Mouse (Mus musculus) embryonic facial prominence, embryonic 13.5 days (tissue): ENCODE results near the gene Sap18b. TPM values are rescaled to one million over a fixed set of nuclear protein-coding genes. Genes with fewer than 3 reads are reported as not detected.
"Not testable (repeated sequence)": the region's sequence is repeated elsewhere in the genome, so short reads cannot be mapped to it uniquely, and the experiment has no call there.

Experiments used
- ATAC-seq: fragments of 200-750 bp; cut with Nextera tagmentation; 2 replicates; pipeline ENCODE4 v1.8.0; 2017; ENCODE audit warnings: low read depth; ENCODE audit not compliant: insufficient number of reproducible peaks, insufficient read depth, low FRiP score, low TSS enrichment
- H3K27ac ChIP-seq: fragments of 300-500 bp; sonication (generic); 2 replicates; pipeline ENCODE4 v1.5.1; 2015; ENCODE audit warnings: moderate library complexity, mild to moderate bottlenecking, inconsistent platforms
- H3K27me3 ChIP-seq: fragments of 300-500 bp; sonication (generic); 2 replicates; pipeline ENCODE4 v1.6.1; 2015; ENCODE audit warnings: mild to moderate bottlenecking, inconsistent platforms
- H3K36me3 ChIP-seq: fragments of 300-500 bp; sonication (generic); 2 replicates; pipeline ENCODE4 v1.6.1; 2015; ENCODE audit warnings: mild to moderate bottlenecking, inconsistent platforms
- H3K4me1 ChIP-seq: fragments of 300-500 bp; sonication (generic); 2 replicates; pipeline ENCODE4 v1.6.1; 2015; ENCODE audit warnings: inconsistent platforms
- H3K4me2 ChIP-seq: fragments of 300-500 bp; sonication (generic); 2 replicates; pipeline ENCODE4 v1.6.1; 2015; ENCODE audit warnings: moderate library complexity, mild to moderate bottlenecking, inconsistent platforms
- H3K4me3 ChIP-seq: fragments of 300-500 bp; sonication (generic); 2 replicates; pipeline ENCODE4 v1.5.1; 2015; ENCODE audit warnings: mild to moderate bottlenecking, inconsistent platforms
- H3K9ac ChIP-seq: fragments of 300-500 bp; sonication (generic); 2 replicates; pipeline ENCODE4 v1.6.1; 2015; ENCODE audit warnings: mild to moderate bottlenecking, inconsistent platforms
- H3K9me3 ChIP-seq: fragments of 300-500 bp; sonication (generic); 2 replicates; pipeline ENCODE4 v1.6.1; 2016; ENCODE audit warnings: inconsistent platforms
- WGBS: fragments of 180-500 bp; shearing (Covaris S2); methylation state at CpG from one replicate; pipeline ENCODE4 v1.1.7; 2015; ENCODE audit warnings: mixed read lengths; 5-methylcytosine and 5-hydroxymethylcytosine counted together
- polyA plus RNA-seq: library from polyadenylated mRNA; unstranded; fragments of >200 nt; fragmentation: Nextera tagmentation; extraction: Ambion mirVana; gene quantifications from 2 replicates; pipeline ENCODE4 v1.2.1, GENCODE M21; 2015

Sap18b gene
- polyA plus RNA-seq, 1 experiment from 2014 or later: 351 TPM

DNA sequence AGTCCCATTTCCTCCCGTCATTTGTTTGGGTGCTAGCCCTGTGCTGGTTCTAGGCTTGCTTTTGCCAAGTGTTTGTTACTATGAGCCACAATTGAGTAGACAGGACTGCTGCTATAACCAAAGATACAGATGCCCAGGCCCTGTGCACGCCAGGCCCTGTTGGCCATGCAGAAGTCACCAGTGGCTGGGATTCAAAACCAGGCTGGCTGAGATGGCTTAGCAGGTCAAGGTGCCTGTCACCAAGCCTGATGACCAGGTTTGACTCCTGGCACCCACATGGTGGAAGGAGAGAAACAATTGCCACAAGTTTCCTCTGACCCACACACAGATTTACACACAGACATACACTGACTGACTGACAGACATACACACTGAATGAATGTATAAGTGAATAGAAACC is 25.2 kb downstream of the Sap18b start:
- peaks cover 9% of the 10 kb centered on the region for H3K4me1 ChIP-seq
- no peak overlapping the region for H3K27ac ChIP-seq
- H3K36me3 ChIP-seq: peaks cover 16% of the 10 kb centered on the region
- 92% methylated on average over 2 of the region's 2 CpGs for WGBS
- no peak overlapping the region for H3K4me2 ChIP-seq
- H3K9ac ChIP-seq: no peak overlapping the region
- H3K27me3 ChIP-seq: no peaks in the 10 kb centered on the region
- no peaks in the 10 kb centered on the region for H3K9me3 ChIP-seq
- no peak for ATAC-seq
- no peak overlapping the region for H3K4me3 ChIP-seq

- peak overlapping the region; percentile 80; the same call in 1 of the 2 replicates for H3K9ac ChIP-seq
- H3K9me3 ChIP-seq: no peaks in the 10 kb centered on the region
- 71% methylated on average over 4 of the region's 4 CpGs for WGBS
- H3K27ac ChIP-seq: no peak overlapping the region
- H3K4me1 ChIP-seq: peaks cover 9% of the 10 kb centered on the region
- H3K36me3 ChIP-seq: peaks cover 7% of the 10 kb centered on the region
- ATAC-seq: no peak
- peak overlapping the region; percentile 70 for H3K4me3 ChIP-seq
- peak overlapping the region; percentile 73 for H3K4me2 ChIP-seq
- H3K27me3 ChIP-seq: no peaks in the 10 kb centered on the region
These were observed 27.1 kb downstream of the Sap18b start for GRCm38 (mm10) chr8:95852290-95852689.

- H3K4me2 ChIP-seq: peak within 1 kb of the TSS; percentile 73
- H3K9ac ChIP-seq: peak within 1 kb of the TSS; percentile 80
- peaks cover 2% of the 10 kb centered on the region for H3K36me3 ChIP-seq
- no peak within 1 kb of the TSS for H3K27ac ChIP-seq
- WGBS: 16% methylated on average over 22 of the region's 22 CpGs
- ATAC-seq: peak; percentile 93
- H3K27me3 ChIP-seq: no peaks in the 10 kb centered on the region
- peaks cover 9% of the 10 kb centered on the region for H3K4me1 ChIP-seq
- peak within 1 kb of the TSS; percentile 70 for H3K4me3 ChIP-seq
- H3K9me3 ChIP-seq: no peaks in the 10 kb centered on the region
These were observed 28.1 kb downstream of the Sap18b start, which contains the start of gene Slc38a7 for GRCm38 (mm10) chr8:95853102-95853843. Gene Slc38a7 (minus strand): TSS chr8:95853539.

GRCm38 (mm10) chr8:95854174-95854573 is 29.0 kb downstream of the Sap18b start:
- Histone ChIP-seq H3K27ac (no peak overlapping the region), H3K4me2 (no peak overlapping the region), H3K9ac (no peak overlapping the region), H3K9me3 (no peaks in the 10 kb centered on the region), H3K4me3 (no peak overlapping the region), H3K27me3 (no peaks in the 10 kb centered on the region), H3K4me1 (peaks cover 9% of the 10 kb centered on the region), H3K36me3 (no peaks in the 10 kb centered on the region)
- 87% methylated on average over 6 of the region's 6 CpGs for WGBS
- ATAC-seq: no peak

GRCm38 (mm10) chr8:95863761-95864440 is 38.8 kb downstream of the Sap18b start:
- not testable (repeated sequence) for H3K4me1 ChIP-seq, H3K27ac ChIP-seq, H3K27me3 ChIP-seq, H3K4me3 ChIP-seq, H3K9ac ChIP-seq, ATAC-seq, H3K9me3 ChIP-seq, H3K4me2 ChIP-seq
- H3K36me3 ChIP-seq: peaks cover 56% of the 10 kb centered on the region
- 88% methylated on average over 10 of the region's 11 CpGs for WGBS

GRCm38 (mm10) chr8:95864851-95865250 is 39.7 kb downstream of the Sap18b start:
- not testable (repeated sequence) for H3K4me2 ChIP-seq, H3K4me1 ChIP-seq, H3K27ac ChIP-seq, H3K27me3 ChIP-seq, H3K4me3 ChIP-seq, ATAC-seq, H3K9me3 ChIP-seq, H3K9ac ChIP-seq
- H3K36me3 ChIP-seq: peaks cover 65% of the 10 kb centered on the region
- WGBS: 94% methylated on average over 18 of the region's 18 CpGs

GRCm38 (mm10) chr8:95871690-95872089 is 46.5 kb downstream of the Sap18b start:
- WGBS: 93% methylated on average over 16 of the region's 16 CpGs
- Histone ChIP-seq H3K36me3 (peaks cover 96% of the 10 kb centered on the region), H3K9ac (no peak overlapping the region), H3K27me3 (no peaks in the 10 kb centered on the region), H3K4me2 (no peak overlapping the region), H3K4me1 (no peaks in the 10 kb centered on the region), H3K27ac (no peak overlapping the region), H3K4me3 (no peak overlapping the region), H3K9me3 (no peaks in the 10 kb centered on the region)
- ATAC-seq: no peak

- Histone ChIP-seq H3K4me3 (no peak overlapping the region), H3K9me3 (no peaks in the 10 kb centered on the region), H3K9ac (no peak overlapping the region), H3K4me2 (no peak overlapping the region), H3K36me3 (peaks cover 69% of the 10 kb centered on the region), H3K27me3 (no peaks in the 10 kb centered on the region), H3K4me1 (peaks cover 4% of the 10 kb centered on the region; the same call in 1 of the 2 replicates), H3K27ac (no peak overlapping the region)
- WGBS: 94% methylated on average over 7 of the region's 7 CpGs
- ATAC-seq: no peak
These were observed 50.1 kb downstream of the Sap18b start for GRCm38 (mm10) chr8:95875270-95875669.

Other genes starting within 250 kb of the Sap18b start
- not detected in 2 replicates for gene Prss54, start 249.0 kb upstream of the Sap18b start, polyA plus RNA-seq
- 24.8 and 29.9 TPM in 2 replicates for gene Gins3, start 191.9 kb upstream of the Sap18b start, polyA plus RNA-seq
- gene Ndrg4, start 148.4 kb upstream of the Sap18b start, polyA plus RNA-seq: 16.2 and 18.0 TPM in 2 replicates
- gene Setd6, start 109.5 kb upstream of the Sap18b start, polyA plus RNA-seq: 20.3 and 21.0 TPM in 2 replicates
- gene Cnot1, start 17.9 kb upstream of the Sap18b start, polyA plus RNA-seq: 62.7 and 71.6 TPM in 2 replicates
- 14.9 and 17.5 TPM in 2 replicates for gene Slc38a7, start 28.2 kb downstream of the Sap18b start, polyA plus RNA-seq
- gene Got2, start 63.2 kb downstream of the Sap18b start, polyA plus RNA-seq: 156 and 167 TPM in 2 replicates